In genomic region chr10:44164258-44164975, GRCm38 (mm10) we compare ENCODE assay signal across 18 mouse cellular contexts. TPM values are rescaled to one million over a fixed set of nuclear protein-coding genes. Genes with fewer than 3 reads are reported as not detected.
DNase-seq lines count a peak whose midpoint lies in the region; ATAC-seq lines count a peak whose summit lies in the region.
"Had no signal": no experiment of that assay in that cellular context is flagged by ENCODE, and none has a peak within 500 bp of the region (broad histone marks: within the 10 kb centered on the region; RNA-seq: fewer than 3 reads in every experiment).

No protein-coding gene starts in this region.

- H3K4me2 ChIP-seq in heart, embryonic 11.5 days: no peak overlapping the region
- H3K4me2 ChIP-seq in liver, embryonic 12.5 days: peak overlapping the region; percentile 52
- H3K4me2 ChIP-seq: hindbrain, embryonic 14.5 days; limb, embryonic 15.5 days had no signal

- H3K4me3 ChIP-seq in heart, embryonic 11.5 days (ENCODE audit: low read depth, low read length): no peak overlapping the region
- H3K4me3 ChIP-seq in liver, embryonic 12.5 days: no peak overlapping the region
- no peak overlapping the region for H3K4me3 ChIP-seq in heart, embryonic 10.5 days
- H3K4me3 ChIP-seq: limb, embryonic 15.5 days; midbrain, embryonic 10.5 days had no signal

- WGBS in heart, embryonic 11.5 days (ENCODE audit: insufficient replicate concordance): 76% methylated on average over 8 of the region's 8 CpGs
- 56% methylated on average over 8 of the region's 8 CpGs for WGBS in liver, embryonic 12.5 days (ENCODE audit: insufficient replicate concordance)
- 78% methylated on average over 8 of the region's 8 CpGs for WGBS in heart, embryonic 10.5 days

- H3K4me1 ChIP-seq in heart, embryonic 11.5 days (ENCODE audit: control insufficient read depth, insufficient read depth, low read length): no peaks in the 10 kb centered on the region
- peaks cover 32% of the 10 kb centered on the region for H3K4me1 ChIP-seq in liver, embryonic 12.5 days
- H3K4me1 ChIP-seq in heart, embryonic 10.5 days: no peaks in the 10 kb centered on the region
- H3K4me1 ChIP-seq: limb, embryonic 15.5 days; midbrain, embryonic 10.5 days had no signal

- intact Hi-C loops in heart, postnatal 10 days (cut with DNase I): no loop called here

- peak; percentile 59; the same call in 1 of the 2 replicates for ATAC-seq in heart, embryonic 11.5 days (replicated peaks; ENCODE audit: insufficient number of reproducible peaks, low FRiP score, low TSS enrichment)
- ATAC-seq in liver, embryonic 12.5 days: peak; percentile 94

- peak overlapping the region; percentile 57; the same call in 1 of the 2 replicates for H3K27ac ChIP-seq in heart, embryonic 11.5 days (ENCODE audit: low read depth, low read length)
- peak overlapping the region; percentile 91 for H3K27ac ChIP-seq in liver, embryonic 12.5 days
- no peak overlapping the region for H3K27ac ChIP-seq in heart, embryonic 10.5 days
- H3K27ac ChIP-seq: hindbrain, embryonic 14.5 days; limb, embryonic 15.5 days; midbrain, embryonic 10.5 days had no signal

- no peak overlapping the region for H3K9ac ChIP-seq in heart, embryonic 11.5 days (ENCODE audit: low read depth, low read length)
- H3K9ac ChIP-seq in liver, embryonic 12.5 days: peak overlapping the region; percentile 41
- H3K9ac ChIP-seq: hindbrain, embryonic 14.5 days; limb, embryonic 15.5 days had no signal

- no peaks in the 10 kb centered on the region for H3K27me3 ChIP-seq in heart, embryonic 11.5 days (ENCODE audit: control insufficient read depth, insufficient read depth, low read length)
- no peaks in the 10 kb centered on the region; the same call in 1 of the 2 replicates for H3K27me3 ChIP-seq in liver, embryonic 12.5 days (replicated peaks)
- H3K27me3 ChIP-seq in heart, embryonic 10.5 days (ENCODE audit: insufficient read depth, poor library complexity, severe bottlenecking): peaks cover 3% of the 10 kb centered on the region; the same call in 1 of the 2 replicates
- H3K27me3 ChIP-seq: limb, embryonic 15.5 days had no signal

- no peaks in the 10 kb centered on the region for H3K36me3 ChIP-seq in heart, embryonic 11.5 days (ENCODE audit: control insufficient read depth, insufficient read depth, low read length)
- H3K36me3 ChIP-seq in liver, embryonic 12.5 days: no peaks in the 10 kb centered on the region
- no peaks in the 10 kb centered on the region for H3K36me3 ChIP-seq in heart, embryonic 10.5 days
- H3K36me3 ChIP-seq: G1E; limb, embryonic 15.5 days; midbrain, embryonic 10.5 days had no signal

- no peak for DNase-seq in heart, postnatal 10 days
- peak; percentile 60 for DNase-seq in c-Kit-negative CD71-positive TER-119-positive erythroid progenitor cells, embryonic 14.5 days (ENCODE audit: low read depth, low spot score)
- peak; percentile 11 to 64 for DNase-seq in spleen, postnatal 36 days (ENCODE audit: low spot score in 2 of 2)
- no peak for DNase-seq in thymus, postnatal 10 days (ENCODE audit: low spot score in 2 of 2)
- no peak for DNase-seq in heart, embryonic 10.5 days (ENCODE audit: low spot score)
- DNase-seq: cerebellum, postnatal 25 days; gastrocnemius, postnatal 36 days; kidney, adult 11 months; kidney, postnatal 25 days; lung, postnatal 14 days; right cerebral cortex, postnatal 4 days; thymus, postnatal 4 days had no signal

- H3K9me3 ChIP-seq in heart, embryonic 11.5 days (replicated peaks; ENCODE audit: control insufficient read depth, low read length): no peaks in the 10 kb centered on the region
- H3K9me3 ChIP-seq in liver, embryonic 12.5 days (replicated peaks): no peaks in the 10 kb centered on the region
- no peaks in the 10 kb centered on the region for H3K9me3 ChIP-seq in heart, embryonic 10.5 days
- H3K9me3 ChIP-seq: G1E; limb, embryonic 15.5 days; midbrain, embryonic 10.5 days had no signal

RNA-seq across cellular contexts. Expression of gene Crybg1, which starts 15.8 kb away (rescaled TPM):
- 0.11 and 0.14 TPM in 2 replicates for polyA plus RNA-seq in heart, embryonic 11.5 days (2014; fragmentation: Nextera tagmentation; extraction: Ambion mirVana)
- total RNA-seq in heart, postnatal 10 days (2021): 1 to 10 TPM; 1.8 to 2.1 TPM
- polyA plus RNA-seq in liver, embryonic 12.5 days (2016; fragmentation: Nextera tagmentation; extraction: Ambion mirVana): 0.30 and 0.36 TPM in 2 replicates
- polyA plus RNA-seq in heart, embryonic 10.5 days (2016; fragmentation: Nextera tagmentation; extraction: Ambion mirVana): 0.38 and 0.68 TPM in 2 replicates

Comparison
In these comparisons a context has a peak if more than half of its experiments do, and no peak if none do; other contexts are left out.
1. DNase-seq: peak in c-Kit-negative CD71-positive TER-119-positive erythroid progenitor cells, embryonic 14.5 days (single experiment) and spleen, postnatal 36 days (2 of 2); none in heart, postnatal 10 days (0 of 2), thymus, postnatal 10 days (0 of 2) and heart, embryonic 10.5 days (single experiment).